Mouse (Mus musculus): ENCODE data around the gene Kcnf1.

DNA sequence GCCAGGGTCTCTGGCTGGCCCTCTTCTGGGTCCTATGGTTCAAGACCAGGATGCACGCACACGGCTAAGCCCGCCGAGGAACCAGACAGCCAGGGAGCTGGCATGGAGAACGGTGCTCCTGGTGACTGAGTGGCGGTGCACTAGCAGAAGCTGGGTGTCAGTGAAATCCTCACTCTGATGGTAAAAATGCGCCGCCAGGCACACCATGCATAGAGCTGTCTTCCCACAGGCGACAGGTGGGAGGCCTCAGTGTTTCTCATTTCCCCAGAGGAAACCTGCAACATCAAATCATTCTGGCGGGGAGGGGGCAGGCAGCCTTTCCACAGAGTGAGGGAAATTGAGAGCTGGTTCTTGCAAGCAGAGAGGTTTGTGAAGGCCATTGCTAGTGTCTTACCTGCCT, 6.3 kb downstream of the Kcnf1 start:
- TF ChIP-seq GATA1 (IDR thresholded peaks at IDR 0.05; ENCODE audit: borderline replicate concordance, low read length) (no peak), FLI1 (IDR thresholded peaks at IDR 0.05; ENCODE audit: low read length) (no peak)

Measured in megakaryocyte, embryonic 14.5 days (primary cell).